Mouse (Mus musculus) intestine, embryonic 16.5 days (tissue): Measurements from ENCODE around the gene Dnhd1. TPM values are rescaled to one million over a fixed set of nuclear protein-coding genes. Genes with fewer than 3 reads are reported as not detected.
"Not testable (repeated sequence)": the region's sequence is repeated elsewhere in the genome, so short reads cannot be mapped to it uniquely, and the experiment has no call there.

Experiments used
- ATAC-seq: fragments of 200-750 bp; cut with Nextera tagmentation; 2 replicates; pipeline ENCODE4 v1.8.0; 2017; ENCODE audit warnings: moderate TSS enrichment, moderate library complexity
- H3K27ac ChIP-seq: fragments of 300-500 bp; sonication (generic); 2 replicates; pipeline ENCODE4 v1.5.1; 2014; ENCODE audit warnings: mild to moderate bottlenecking, low read length
- H3K27me3 ChIP-seq: fragments of 300-500 bp; sonication (generic); replicated peaks from 2 replicates; pipeline ENCODE4 v1.6.1; 2014; ENCODE audit warnings: low read length, control low read depth, mixed read lengths; ENCODE audit not compliant: control insufficient read depth, insufficient read depth
- H3K36me3 ChIP-seq: fragments of 300-500 bp; sonication (generic); 2 replicates; pipeline ENCODE4 v1.6.1; 2014; ENCODE audit warnings: low read length, control low read depth; ENCODE audit not compliant: control insufficient read depth, insufficient read depth
- H3K4me1 ChIP-seq: fragments of 300-500 bp; sonication (generic); 2 replicates; pipeline ENCODE4 v1.6.1; 2014; ENCODE audit warnings: low read length, control low read depth, mixed read lengths; ENCODE audit not compliant: control insufficient read depth, insufficient read depth
- H3K4me2 ChIP-seq: fragments of 300-500 bp; sonication (generic); 2 replicates; pipeline ENCODE4 v1.6.1; 2014; ENCODE audit warnings: low read depth, low read length, control low read depth
- H3K4me3 ChIP-seq: fragments of 300-500 bp; sonication (generic); 2 replicates; pipeline ENCODE4 v1.5.1; 2014; ENCODE audit warnings: mild to moderate bottlenecking, low read length
- H3K9ac ChIP-seq: fragments of 300-500 bp; sonication (generic); 2 replicates; pipeline ENCODE4 v1.6.1; 2014; ENCODE audit warnings: low read depth, low read length
- H3K9me3 ChIP-seq: fragments of 300-500 bp; sonication (generic); 2 replicates; pipeline ENCODE4 v1.6.1; 2016; ENCODE audit warnings: low read length, control low read depth; ENCODE audit not compliant: control insufficient read depth
- WGBS: fragments of 180-500 bp; shearing (Covaris S2); extraction: QIAGEN DNeasy Blood & Tissue Kit; methylation state at CpG from one replicate; pipeline ENCODE4 v1.1.7; 2014; 5-methylcytosine and 5-hydroxymethylcytosine counted together
- polyA plus RNA-seq: library from polyadenylated mRNA; unstranded; fragments of >200 nt; fragmentation: Nextera tagmentation; extraction: Ambion mirVana; gene quantifications from 2 replicates; pipeline ENCODE4 v1.2.1, GENCODE M21; 2015

Dnhd1 gene
- polyA plus RNA-seq, 1 experiment from 2014 or later, result 1.1 TPM

DNA sequence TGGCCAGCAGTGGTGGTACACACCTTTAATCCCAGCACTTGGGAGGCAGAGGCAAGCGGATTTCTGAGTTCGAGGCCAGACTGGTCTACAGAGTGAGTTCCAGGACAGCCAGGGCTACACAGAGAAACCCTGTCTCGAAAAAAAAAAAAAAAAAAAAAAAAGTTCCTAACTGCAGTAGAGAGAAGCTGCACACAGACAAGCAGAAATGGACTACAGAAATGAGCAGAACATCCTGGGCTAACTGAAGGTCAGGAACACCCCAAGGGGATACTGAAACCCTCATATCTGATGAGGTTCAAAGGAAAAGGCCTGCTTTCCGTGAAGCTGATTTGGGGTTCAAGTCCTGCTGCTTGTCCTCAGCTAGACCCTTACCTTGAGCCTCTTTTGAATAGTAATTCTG, 84.8 kb downstream of the Dnhd1 start:
- Histone ChIP-seq H3K9ac (peak overlapping the region; percentile 90), H3K4me2 (peak overlapping the region; percentile 67), H3K4me3 (peak overlapping the region; percentile 84), H3K36me3 (peaks cover 11% of the 10 kb centered on the region), H3K4me1 (peaks cover 16% of the 10 kb centered on the region; the same call in 1 of the 2 replicates)
- WGBS, result 55% methylated on average over 4 of the region's 4 CpGs
- not testable (repeated sequence) for H3K27ac ChIP-seq, H3K27me3 ChIP-seq, ATAC-seq, H3K9me3 ChIP-seq

DNA sequence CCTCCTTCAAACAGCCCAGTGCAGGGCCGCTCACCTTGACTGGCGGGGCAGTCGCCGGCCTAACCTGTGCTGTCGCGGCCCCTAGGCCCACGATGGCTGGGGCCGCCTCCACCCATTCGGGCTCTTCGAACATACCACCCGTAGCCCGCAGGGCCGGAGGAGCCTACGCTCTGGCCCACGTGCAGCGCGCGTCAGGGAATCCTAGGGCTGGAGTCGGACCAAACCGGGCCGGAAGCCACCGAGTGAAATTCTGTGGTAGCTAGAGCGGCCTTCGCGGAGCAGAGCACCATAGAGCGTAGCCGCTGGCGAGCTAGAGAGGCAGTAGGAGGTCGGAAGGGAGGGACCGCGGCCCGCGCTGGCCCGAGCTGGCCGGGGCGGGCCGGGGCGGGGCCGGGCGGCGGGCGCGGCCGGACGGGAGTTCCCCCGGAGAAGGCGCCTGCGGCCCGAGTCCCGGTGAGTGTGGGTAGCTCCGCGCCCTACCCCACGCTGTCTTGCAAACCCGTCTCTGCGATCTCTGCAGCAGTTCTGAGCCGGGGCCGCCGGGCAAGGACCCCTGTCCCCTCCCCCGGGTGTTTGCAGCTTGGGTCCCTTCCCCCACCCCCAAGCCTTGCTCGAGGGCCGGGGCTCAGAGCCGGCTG, 85.8 kb downstream of the Dnhd1 start, which contains the start of gene Ilk:
TSS of gene Ilk (plus strand) at position 329 of the 638 bp plus-strand sequence.
- WGBS, result 0% methylated on average over 52 of the region's 62 CpGs
- H3K27me3 ChIP-seq, result no peaks in the 10 kb centered on the region
- H3K36me3 ChIP-seq, result peaks cover 16% of the 10 kb centered on the region

DNA sequence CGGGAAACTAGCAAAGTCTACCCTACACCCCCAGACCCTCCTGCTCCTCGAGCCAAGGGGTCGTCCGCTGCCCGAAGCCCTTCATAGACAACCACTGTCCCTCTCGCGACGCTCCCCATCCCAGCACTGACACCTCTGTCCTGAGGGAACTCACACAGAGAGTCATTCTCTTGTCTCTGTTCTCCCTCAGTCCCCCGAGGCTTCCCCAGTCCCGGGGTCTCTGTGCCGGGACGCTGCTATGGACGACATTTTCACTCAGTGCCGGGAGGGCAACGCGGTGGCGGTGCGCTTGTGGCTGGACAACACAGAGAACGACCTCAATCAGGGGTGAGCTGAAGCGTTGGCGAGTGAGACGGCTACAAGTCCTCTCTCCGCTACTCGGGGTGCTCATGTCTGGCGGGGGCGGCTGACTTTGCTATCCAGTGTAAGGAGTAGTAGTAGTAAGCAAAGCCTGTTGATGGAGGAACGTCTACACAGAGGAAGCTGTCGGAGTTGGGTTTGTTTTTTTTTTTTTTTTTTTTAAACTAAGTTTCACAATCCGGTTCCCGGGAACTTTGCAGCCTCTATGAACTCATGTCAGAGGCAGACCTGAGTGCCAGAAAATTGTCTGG, 86.4 kb downstream of the Dnhd1 start, which contains the start of gene Rrp8:
TSS of gene Rrp8 (minus strand) at position 475 of the 611 bp plus-strand sequence.
- H3K4me1 ChIP-seq, result peaks cover 16% of the 10 kb centered on the region; the same call in 1 of the 2 replicates
- ATAC-seq, result peak; percentile 41
- H3K9me3 ChIP-seq, result no peaks in the 10 kb centered on the region
- H3K4me2 ChIP-seq, result peak within 1 kb of the TSS; percentile 67
- under 1% methylated on average over 30 of the region's 30 CpGs for WGBS
- H3K27me3 ChIP-seq, result no peaks in the 10 kb centered on the region
- H3K36me3 ChIP-seq, result peaks cover 16% of the 10 kb centered on the region
- H3K9ac ChIP-seq, result peak within 1 kb of the TSS; percentile 90
- peak within 1 kb of the TSS; percentile 84 for H3K4me3 ChIP-seq
- H3K27ac ChIP-seq, result peak within 1 kb of the TSS; percentile 89

More for the DNA sequence above, 85.8 kb downstream of the Dnhd1 start, which contains the start of gene Ilk:
- Histone ChIP-seq H3K4me2 (peak within 1 kb of the TSS; percentile 67), H3K9ac (peak within 1 kb of the TSS; percentile 90), H3K4me3 (peak within 1 kb of the TSS; percentile 84), H3K27ac (peak within 1 kb of the TSS; percentile 89), H3K4me1 (peaks cover 16% of the 10 kb centered on the region; the same call in 1 of the 2 replicates), H3K9me3 (no peaks in the 10 kb centered on the region)
- peak; percentile 98 for ATAC-seq

DNA sequence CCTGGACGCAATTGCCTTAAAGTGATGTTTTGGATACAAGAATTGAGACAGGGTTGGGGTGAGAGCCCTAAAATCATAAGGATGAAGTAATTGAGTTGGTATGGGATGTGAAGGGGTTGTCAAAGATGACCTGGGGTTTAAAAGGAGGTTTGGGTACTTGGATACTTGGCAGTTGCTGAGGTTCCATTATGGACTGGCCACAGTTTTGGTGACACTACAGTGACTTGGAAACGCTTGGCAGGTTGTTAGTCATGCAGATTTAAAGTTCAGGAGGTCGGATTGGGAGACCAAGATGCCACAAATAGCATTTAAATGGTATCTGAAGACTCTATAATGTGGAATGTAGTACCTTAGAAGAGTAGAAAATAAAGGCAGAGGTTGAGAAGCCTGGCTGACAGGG, 87.0 kb downstream of the Dnhd1 start:
- no peaks in the 10 kb centered on the region for H3K9me3 ChIP-seq
- no peak for ATAC-seq
- peak overlapping the region; percentile 89 for H3K27ac ChIP-seq
- H3K9ac ChIP-seq, result peak overlapping the region; percentile 90
- H3K4me2 ChIP-seq, result peak overlapping the region; percentile 60
- H3K36me3 ChIP-seq, result peaks cover 20% of the 10 kb centered on the region
- 23% methylated on average over 3 of the region's 3 CpGs for WGBS
- no peaks in the 10 kb centered on the region for H3K27me3 ChIP-seq
- H3K4me1 ChIP-seq, result peaks cover 16% of the 10 kb centered on the region; the same call in 1 of the 2 replicates
- peak overlapping the region; percentile 84 for H3K4me3 ChIP-seq

DNA sequence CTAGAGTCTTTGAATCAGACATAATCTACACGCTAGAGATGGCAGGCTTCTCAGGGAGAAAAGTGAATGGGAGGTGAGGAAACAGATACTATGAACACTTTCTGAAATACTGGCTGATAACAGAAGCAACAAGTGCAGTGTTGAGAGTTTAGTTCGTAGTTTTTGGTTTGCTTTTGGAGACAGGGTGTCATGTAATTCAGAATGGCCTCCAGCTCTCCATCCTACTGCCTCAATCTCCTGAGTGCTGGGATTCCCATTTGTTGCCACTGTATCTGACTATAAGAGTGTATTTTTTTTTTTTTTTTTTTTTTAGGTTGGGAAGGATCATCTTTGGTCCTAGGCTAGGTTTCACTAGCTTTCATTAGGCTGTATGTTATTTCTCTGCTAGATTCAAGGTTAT, 87.7 kb downstream of the Dnhd1 start:
- ATAC-seq, result no peak
- H3K27me3 ChIP-seq, result no peaks in the 10 kb centered on the region

DNA sequence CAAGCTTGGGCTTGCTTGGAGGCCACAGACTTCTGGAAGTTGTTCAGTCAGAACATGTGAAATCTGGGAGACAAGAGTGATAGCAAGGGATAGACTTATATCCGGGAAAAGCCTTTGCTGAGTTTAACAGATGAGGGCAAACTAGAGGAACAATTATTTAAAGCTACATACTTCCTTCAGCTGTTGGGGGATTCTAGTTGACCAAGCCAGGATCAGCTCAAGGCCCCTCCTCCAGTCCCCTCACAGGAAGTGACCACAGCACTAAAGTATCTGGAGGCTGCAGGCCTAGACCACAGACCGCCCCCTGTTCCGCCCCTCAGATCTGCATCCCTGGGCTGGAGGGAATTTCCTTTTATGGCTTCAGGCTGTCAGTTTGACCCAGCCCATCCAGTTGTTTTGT, 88.3 kb downstream of the Dnhd1 start:
- H3K9me3 ChIP-seq, result no peaks in the 10 kb centered on the region
- H3K9ac ChIP-seq, result no peak overlapping the region
- WGBS, result 20% methylated on average over 3 of the region's 3 CpGs
- H3K4me3 ChIP-seq, result peak overlapping the region; percentile 18
- H3K36me3 ChIP-seq, result peaks cover 15% of the 10 kb centered on the region
- H3K4me2 ChIP-seq, result peak overlapping the region; percentile 60
- H3K27me3 ChIP-seq, result no peaks in the 10 kb centered on the region
- H3K4me1 ChIP-seq, result peaks cover 20% of the 10 kb centered on the region
- peak; percentile 39 for ATAC-seq
- peak overlapping the region; percentile 89 for H3K27ac ChIP-seq

More for the DNA sequence above, 87.7 kb downstream of the Dnhd1 start:
- H3K4me2 ChIP-seq, result peak overlapping the region; percentile 60
- H3K9me3 ChIP-seq, result no peaks in the 10 kb centered on the region
- peaks cover 17% of the 10 kb centered on the region for H3K4me1 ChIP-seq
- H3K36me3 ChIP-seq, result peaks cover 20% of the 10 kb centered on the region
- peak overlapping the region; percentile 89; the same call in 1 of the 2 replicates for H3K27ac ChIP-seq
- peak overlapping the region; percentile 38 for H3K9ac ChIP-seq
- H3K4me3 ChIP-seq, result peak overlapping the region; percentile 18
- WGBS, result 74% methylated on average over 2 of the region's 2 CpGs

- H3K9ac ChIP-seq, result no peak overlapping the region
These were observed 89.6 kb downstream of the Dnhd1 start for GRCm38 (mm10) chr7:105740089-105740795.

GRCm38 (mm10) chr7:105740851-105741250, 90.2 kb downstream of the Dnhd1 start:
- ATAC-seq, result no peak
- no peak overlapping the region for H3K4me2 ChIP-seq
- H3K4me3 ChIP-seq, result no peak overlapping the region
- H3K9me3 ChIP-seq, result no peaks in the 10 kb centered on the region
- 79% methylated on average over 6 of the region's 6 CpGs for WGBS
- H3K27ac ChIP-seq, result no peak overlapping the region
- no peak overlapping the region for H3K9ac ChIP-seq
- peaks cover 14% of the 10 kb centered on the region for H3K36me3 ChIP-seq
- no peaks in the 10 kb centered on the region for H3K27me3 ChIP-seq
- peaks cover 15% of the 10 kb centered on the region for H3K4me1 ChIP-seq

More at GRCm38 (mm10) chr7:105740089-105740795, 89.6 kb downstream of the Dnhd1 start:
- Histone ChIP-seq H3K4me1 (peaks cover 15% of the 10 kb centered on the region), H3K4me2 (no peak overlapping the region), H3K9me3 (no peaks in the 10 kb centered on the region), H3K27me3 (no peaks in the 10 kb centered on the region), H3K27ac (no peak overlapping the region), H3K4me3 (no peak overlapping the region), H3K36me3 (peaks cover 14% of the 10 kb centered on the region)
- no peak for ATAC-seq
- 91% methylated on average over 13 of the region's 13 CpGs for WGBS

GRCm38 (mm10) chr7:105741978-105742377, 91.4 kb downstream of the Dnhd1 start:
- no peak for ATAC-seq
- no peaks in the 10 kb centered on the region for H3K27me3 ChIP-seq
- H3K4me3 ChIP-seq, result no peak overlapping the region
- no peak overlapping the region for H3K9ac ChIP-seq
- H3K9me3 ChIP-seq, result no peaks in the 10 kb centered on the region
- peaks cover 14% of the 10 kb centered on the region for H3K36me3 ChIP-seq
- H3K4me2 ChIP-seq, result no peak overlapping the region
- no peak overlapping the region for H3K27ac ChIP-seq
- 89% methylated on average over 9 of the region's 9 CpGs for WGBS
- peaks cover 15% of the 10 kb centered on the region for H3K4me1 ChIP-seq
